Mouse (Mus musculus) myocyte (in vitro differentiated cells): ENCODE data around the gene Rab22a. TPM values are rescaled to one million over a fixed set of nuclear protein-coding genes. Genes with fewer than 3 reads are reported as not detected.
A peak's percentile ranks its signal among the peaks of the same experiment; 100 is the strongest.

ENCODE experiments used
- H3K27me3 ChIP-seq: one replicate; pipeline ENCODE4 v1.6.1; 2011; ENCODE audit not compliant: control insufficient read depth, insufficient read depth, insufficient read length
- H3K36me3 ChIP-seq: one replicate; pipeline ENCODE4 v1.6.1; 2011; ENCODE audit not compliant: control insufficient read depth, insufficient read depth
- H3K4me2 ChIP-seq: one replicate; pipeline ENCODE4 v1.6.1; 2011; ENCODE audit warnings: low read depth, control low read depth
- H3K4me3 ChIP-seq: one replicate; pipeline ENCODE4 v1.5.1; 2011; ENCODE audit warnings: mild to moderate bottlenecking, control low read depth, moderate library complexity
- H3K79me2 ChIP-seq: one replicate; pipeline ENCODE4 v1.6.1; 2011; ENCODE audit not compliant: control insufficient read depth, insufficient read depth
- H3ac ChIP-seq: one replicate; pipeline ENCODE4 v1.6.1; 2011; ENCODE audit not compliant: control insufficient read depth, insufficient read length
- CEBPB ChIP-seq: IDR thresholded peaks from 2 replicates; pipeline ENCODE4 v1.6.1; 2011; ENCODE audit warnings: mild to moderate bottlenecking, moderate library complexity; ENCODE audit not compliant: poor library complexity, insufficient read depth, severe bottlenecking
- E2F4 ChIP-seq: IDR thresholded peaks from one replicate; pipeline ENCODE4 v1.6.1; 2011; ENCODE audit warnings: mild to moderate bottlenecking, control low read depth, moderate library complexity; ENCODE audit not compliant: insufficient read depth
- MAX ChIP-seq: IDR thresholded peaks from one replicate; pipeline ENCODE4 v1.6.1; 2011; ENCODE audit warnings: low read depth, mild to moderate bottlenecking, control low read depth
- MYOD1 ChIP-seq, 3 experiments: IDR thresholded peaks; one replicate each; pipeline ENCODE4 v1.6.1; 2011; ENCODE audit warnings: control low read depth in 2 of 3, low read depth in 2 of 3, mild to moderate bottlenecking in 2 of 3, moderate library complexity in 1 of 3; ENCODE audit not compliant: insufficient read length in 2 of 3, control insufficient read depth in 1 of 3
- MYOG ChIP-seq, 3 experiments: IDR thresholded peaks; one replicate each; pipeline ENCODE4 v1.6.1; 2011; ENCODE audit warnings: control low read depth in 2 of 3, low read depth in 2 of 3, mild to moderate bottlenecking in 2 of 3; ENCODE audit not compliant: insufficient read length in 2 of 3, control insufficient read depth in 1 of 3, insufficient read depth in 1 of 3
- POLR2A ChIP-seq: IDR thresholded peaks from one replicate; pipeline ENCODE4 v1.6.1; 2011; ENCODE audit warnings: low read depth, mild to moderate bottlenecking, control low read depth, moderate library complexity; ENCODE audit not compliant: insufficient read length
- POLR2AphosphoS2 ChIP-seq: IDR thresholded peaks from one replicate; pipeline ENCODE4 v1.6.1; 2011; ENCODE audit warnings: low read depth, control low read depth; ENCODE audit not compliant: insufficient read length
- REST ChIP-seq: IDR thresholded peaks from one replicate; pipeline ENCODE4 v1.6.1; 2011; ENCODE audit warnings: mild to moderate bottlenecking, control low read depth, moderate library complexity; ENCODE audit not compliant: insufficient read depth, insufficient read length
- SRF ChIP-seq: IDR thresholded peaks from one replicate; pipeline ENCODE4 v1.6.1; 2011; ENCODE audit warnings: low read depth; ENCODE audit not compliant: control insufficient read depth, insufficient read length
- TCF12 ChIP-seq: IDR thresholded peaks from one replicate; pipeline ENCODE4 v1.6.1; 2011; ENCODE audit warnings: mild to moderate bottlenecking, control low read depth; ENCODE audit not compliant: poor library complexity, insufficient read depth, severe bottlenecking
- TCF3 ChIP-seq: IDR thresholded peaks from one replicate; pipeline ENCODE4 v1.6.1; 2011; ENCODE audit warnings: low read depth, control low read depth; ENCODE audit not compliant: insufficient read length
- USF1 ChIP-seq: IDR thresholded peaks from one replicate; pipeline ENCODE4 v1.6.1; 2011; ENCODE audit warnings: low read depth, mild to moderate bottlenecking, control low read depth, moderate library complexity
- polyA plus RNA-seq: library from polyadenylated mRNA; unstranded; fragments of >200 nt; fragmentation: generic; extraction: Trizol; gene quantifications from one replicate; pipeline ENCODE4 v1.2.1, GENCODE M21; 2012; ENCODE audit warnings: missing spikeins

The Rab22a gene
- polyA plus RNA-seq, 1 experiment: 28.2 TPM

- no peaks in the 10 kb centered on the region for H3K27me3 ChIP-seq
- TF ChIP-seq TCF12 (no peak), POLR2AphosphoS2 (no peak), MYOG (IDR thresholded peaks at IDR 0.05; ENCODE audit: control insufficient read depth in 1 of 3, insufficient read depth in 1 of 3, insufficient read length in 2 of 3, low read depth in 2 of 3) (no peak), TCF3 (no peak), USF1 (no peak), CEBPB (no peak), E2F4 (no peak), SRF (no peak), MYOD1 (IDR thresholded peaks at IDR 0.05; ENCODE audit: control insufficient read depth in 1 of 3, insufficient read length in 2 of 3, low read depth in 2 of 3) (no peak), POLR2A (no peak), MAX (no peak), REST (no peak)
- H3K36me3 ChIP-seq: peaks cover 20% of the 10 kb centered on the region
- peak overlapping the region; percentile 39 for H3K4me3 ChIP-seq
- no peak overlapping the region for H3ac ChIP-seq
- H3K4me2 ChIP-seq: peak overlapping the region; percentile 94
- peaks cover 35% of the 10 kb centered on the region for H3K79me2 ChIP-seq
Measured at GRCm38 (mm10) chr2:173658517-173658916, 1.0 kb upstream of the Rab22a start.

GRCm38 (mm10) chr2:173659926-173660684, 545 bp downstream of the Rab22a start:
- H3K36me3 ChIP-seq: peaks cover 33% of the 10 kb centered on the region
- peak overlapping the region; percentile 39 for H3K4me3 ChIP-seq
- H3K79me2 ChIP-seq: peaks cover 49% of the 10 kb centered on the region
- TF ChIP-seq MAX: no peak
- TF ChIP-seq SRF: no peak
- no peak for TF ChIP-seq REST
- TF ChIP-seq MYOG (IDR thresholded peaks at IDR 0.05; ENCODE audit: control insufficient read depth in 1 of 3, insufficient read depth in 1 of 3, insufficient read length in 2 of 3, low read depth in 2 of 3): no peak
- no peak for TF ChIP-seq POLR2A
- TF ChIP-seq USF1: no peak
- no peak for TF ChIP-seq TCF3
- H3ac ChIP-seq: peak overlapping the region; percentile 74
- no peaks in the 10 kb centered on the region for H3K27me3 ChIP-seq
- H3K4me2 ChIP-seq: peak overlapping the region; percentile 87

GRCm38 (mm10) chr2:173662255-173662950, 2.8 kb downstream of the Rab22a start:
- no peak overlapping the region for H3ac ChIP-seq
- no peak overlapping the region for H3K4me3 ChIP-seq
- no peak overlapping the region for H3K4me2 ChIP-seq
- peaks cover 40% of the 10 kb centered on the region for H3K36me3 ChIP-seq
- no peaks in the 10 kb centered on the region for H3K27me3 ChIP-seq
- TF ChIP-seq POLR2A (no peak), CEBPB (no peak), MYOD1 (IDR thresholded peaks at IDR 0.05; ENCODE audit: control insufficient read depth in 1 of 3, insufficient read length in 2 of 3, low read depth in 2 of 3) (no peak), TCF3 (no peak), USF1 (no peak)
- H3K79me2 ChIP-seq: peaks cover 71% of the 10 kb centered on the region

- Histone ChIP-seq H3K36me3 (peaks cover 55% of the 10 kb centered on the region), H3K79me2 (peaks cover 94% of the 10 kb centered on the region), H3K4me2 (no peak overlapping the region), H3K27me3 (no peaks in the 10 kb centered on the region), H3ac (no peak overlapping the region), H3K4me3 (no peak overlapping the region)
- TF ChIP-seq POLR2A (no peak), POLR2AphosphoS2 (no peak)
Measured at GRCm38 (mm10) chr2:173664736-173665135, 5.2 kb downstream of the Rab22a start.

- TF ChIP-seq MAX: no peak
- TF ChIP-seq MYOD1 (IDR thresholded peaks at IDR 0.05; ENCODE audit: control insufficient read depth in 1 of 3, insufficient read length in 2 of 3, low read depth in 2 of 3): no peak
- TF ChIP-seq POLR2A: no peak
- TF ChIP-seq TCF12: no peak
- no peak for TF ChIP-seq TCF3
- TF ChIP-seq CEBPB: no peak
- no peak for TF ChIP-seq POLR2AphosphoS2
- no peak for TF ChIP-seq REST
- TF ChIP-seq E2F4: no peak
- no peak for TF ChIP-seq USF1
- no peak for TF ChIP-seq MYOG (IDR thresholded peaks at IDR 0.05; ENCODE audit: control insufficient read depth in 1 of 3, insufficient read depth in 1 of 3, insufficient read length in 2 of 3, low read depth in 2 of 3)
- no peak for TF ChIP-seq SRF
- peaks cover 55% of the 10 kb centered on the region for H3K36me3 ChIP-seq
Measured at GRCm38 (mm10) chr2:173665271-173665670, 5.7 kb downstream of the Rab22a start.

More at GRCm38 (mm10) chr2:173665271-173665670, 5.7 kb downstream of the Rab22a start:
- Histone ChIP-seq H3K27me3 (no peaks in the 10 kb centered on the region), H3ac (no peak overlapping the region), H3K79me2 (peaks cover 97% of the 10 kb centered on the region), H3K4me2 (no peak overlapping the region), H3K4me3 (no peak overlapping the region)
